Mouse (Mus musculus) cortical plate, adult 2 months (tissue): Measurements from ENCODE around the gene Nectin2.

Experiments used
- CTCF ChIP-seq: fragments of 200-500 bp; IDR thresholded peaks from 2 replicates; pipeline ENCODE4 v1.5.1; 2011; ENCODE audit warnings: mild to moderate bottlenecking, control low read depth, low read length; ENCODE audit not compliant: insufficient read depth; ENCODE audit errors: extremely low read depth
- POLR2A ChIP-seq: fragments of 200-500 bp; IDR thresholded peaks from 2 replicates; pipeline ENCODE4 v1.6.1; 2011; ENCODE audit warnings: mild to moderate bottlenecking, low read length, control low read depth; ENCODE audit not compliant: insufficient read depth; ENCODE audit errors: extremely low read depth

DNA sequence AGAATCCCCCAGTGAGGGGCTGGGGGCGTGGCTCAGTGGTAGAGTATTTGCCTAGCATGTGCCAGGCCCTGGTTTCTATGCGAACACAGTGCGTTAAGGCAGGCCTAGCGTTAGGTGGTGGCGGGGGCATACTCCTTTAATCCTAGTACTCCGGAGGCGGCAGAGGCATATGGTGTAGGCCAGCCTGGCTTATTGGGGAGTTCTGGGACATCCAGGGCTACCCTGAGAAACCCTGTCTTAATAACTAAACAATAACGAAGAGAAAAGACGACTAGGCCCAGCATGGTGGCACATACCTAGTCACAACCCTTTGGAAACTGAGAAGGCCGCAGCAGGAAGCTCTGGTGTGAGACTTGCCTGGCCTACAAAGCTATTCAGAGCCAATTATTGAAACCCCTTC is 62.2 kb downstream of the Nectin2 start:
- no peak for TF ChIP-seq CTCF
- no peak for TF ChIP-seq POLR2A
